Mouse (Mus musculus) bone marrow macrophage, adult 2 months (primary cell): ENCODE measurements around the gene Plscr1.

ENCODE experiments used
- CTCF ChIP-seq: IDR thresholded peaks from 2 replicates; pipeline ENCODE4 v1.5.1; 2012; ENCODE audit warnings: low read depth, mild to moderate bottlenecking, low read length, moderate library complexity
- POLR2A ChIP-seq: IDR thresholded peaks from 2 replicates; pipeline ENCODE4 v1.6.1; 2012; ENCODE audit warnings: mild to moderate bottlenecking, low read depth, low read length, borderline replicate concordance

- 0 out of 2 replicates have a peak, but pooled peaks have one; percentile 11 for TF ChIP-seq CTCF
- TF ChIP-seq POLR2A, result no peak
These were observed 630 bp downstream of the Plscr1 start for GRCm38 (mm10) chr9:92249987-92250772.
